Mouse (Mus musculus) ES-Bruce4 (cell line): ENCODE results near the gene Izumo4.
A peak's percentile ranks its signal among the peaks of the same experiment; 100 is the strongest.

Experiments
- CTCF ChIP-seq: IDR thresholded peaks from one replicate; pipeline ENCODE4 v1.8.1; 2011; ENCODE audit warnings: low read depth, low read length
- POLR2A ChIP-seq: IDR thresholded peaks from one replicate; pipeline ENCODE4 v1.8.1; 2011; ENCODE audit warnings: low read length; ENCODE audit not compliant: insufficient read depth

DNA sequence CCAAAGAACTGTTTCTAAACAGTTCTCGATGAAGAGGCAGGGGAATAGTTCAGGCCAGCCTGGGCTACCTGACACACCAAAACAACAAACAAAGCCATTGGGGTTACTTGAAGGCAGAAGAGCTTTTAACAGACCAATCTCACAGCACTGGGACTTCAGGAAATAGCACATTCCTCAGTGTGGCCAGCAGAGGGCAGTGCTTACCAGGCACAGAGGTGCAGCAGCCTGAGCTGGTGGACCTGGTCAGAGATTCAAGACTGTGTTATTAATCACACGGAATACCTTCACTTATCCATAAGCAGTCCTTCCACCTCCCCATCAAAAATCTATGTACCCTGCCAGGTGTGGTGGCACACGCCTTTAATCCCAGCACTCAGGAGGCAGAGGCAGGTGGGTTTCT, 45.4 kb downstream of the Izumo4 start:
- peak; percentile 98 for TF ChIP-seq CTCF
- TF ChIP-seq POLR2A = no peak
